10 mouse cellular contexts compared by ENCODE assay signal in the genomic region with DNA sequence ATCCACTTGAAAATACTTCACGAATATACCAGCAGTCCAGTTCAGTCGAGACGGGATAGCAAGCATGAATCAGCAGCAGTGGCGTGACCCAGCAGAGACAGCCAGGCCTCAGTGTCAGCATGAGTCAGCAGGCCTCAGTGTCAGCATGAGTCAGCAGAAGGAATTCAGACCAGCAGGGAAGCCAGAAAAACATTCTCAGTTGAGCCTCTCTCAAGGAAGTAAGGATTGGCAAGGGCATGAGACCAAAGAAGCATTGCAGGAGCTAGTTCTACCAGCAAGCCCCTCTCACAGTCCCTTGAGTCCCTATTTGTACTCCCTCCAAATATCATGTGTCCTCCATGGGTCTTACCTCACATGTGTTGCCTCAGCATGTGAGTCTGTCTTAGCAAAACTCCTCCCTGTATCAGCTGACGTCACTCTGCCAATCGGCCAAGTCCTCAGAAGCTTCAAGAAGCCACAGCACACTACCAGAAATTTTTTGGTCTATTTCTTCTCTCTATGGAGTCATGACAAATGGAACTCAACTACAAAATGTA. TPM values are rescaled to one million over a fixed set of nuclear protein-coding genes. Genes with fewer than 3 reads are reported as not detected.
DNase-seq lines count a peak whose midpoint lies in the region; ATAC-seq lines count a peak whose summit lies in the region.
"Had no signal": no experiment of that assay in that cellular context is flagged by ENCODE, and none has a peak within 500 bp of the region (broad histone marks: within the 10 kb centered on the region; RNA-seq: fewer than 3 reads in every experiment).

No protein-coding gene starts in this region.

- H3K4me2 ChIP-seq in liver, embryonic 11.5 days = peak overlapping the region; percentile 22
- H3K4me2 ChIP-seq in midbrain, embryonic 14.5 days (ENCODE audit: low read length) = no peak overlapping the region
- H3K4me2 ChIP-seq: midbrain, embryonic 12.5 days had no signal

- 53% methylated on average over 6 of the region's 6 CpGs for WGBS in liver, embryonic 11.5 days
- WGBS in midbrain, embryonic 14.5 days = 83% methylated on average over 6 of the region's 6 CpGs

- no peaks in the 10 kb centered on the region for H3K27me3 ChIP-seq in liver, embryonic 11.5 days (replicated peaks; ENCODE audit: control insufficient read depth, insufficient read depth, low read length)
- H3K27me3 ChIP-seq in midbrain, embryonic 14.5 days (ENCODE audit: control insufficient read depth, insufficient read depth, low read length) = no peaks in the 10 kb centered on the region
- H3K27me3 ChIP-seq: midbrain, embryonic 12.5 days had no signal

- no peak overlapping the region for H3K4me3 ChIP-seq in liver, embryonic 11.5 days (ENCODE audit: low read depth, low read length)
- no peak overlapping the region for H3K4me3 ChIP-seq in midbrain, embryonic 14.5 days (replicated peaks; ENCODE audit: low read depth, low read length)
- H3K4me3 ChIP-seq: erythroblast, embryonic 14.5 days; midbrain, embryonic 12.5 days had no signal

- peaks cover 6% of the 10 kb centered on the region for H3K4me1 ChIP-seq in liver, embryonic 11.5 days (replicated peaks; ENCODE audit: control insufficient read depth, insufficient read depth, low read length)
- no peaks in the 10 kb centered on the region for H3K4me1 ChIP-seq in midbrain, embryonic 14.5 days (ENCODE audit: control insufficient read depth, insufficient read depth, low read length)
- H3K4me1 ChIP-seq: midbrain, embryonic 12.5 days had no signal

- peak overlapping the region; percentile 14; the same call in 1 of the 2 replicates for H3K9ac ChIP-seq in liver, embryonic 11.5 days (ENCODE audit: low read depth, low read length)
- no peak overlapping the region for H3K9ac ChIP-seq in midbrain, embryonic 14.5 days (replicated peaks; ENCODE audit: low read length)
- H3K9ac ChIP-seq: midbrain, embryonic 12.5 days had no signal

- peak overlapping the region; percentile 78 for H3K27ac ChIP-seq in liver, embryonic 11.5 days (ENCODE audit: low read depth, low read length)
- H3K27ac ChIP-seq in midbrain, embryonic 14.5 days (replicated peaks; ENCODE audit: low read depth, low read length) = no peak overlapping the region
- H3K27ac ChIP-seq: midbrain, embryonic 12.5 days had no signal

- H3K36me3 ChIP-seq in liver, embryonic 11.5 days (ENCODE audit: control insufficient read depth, insufficient read depth, low read length) = no peaks in the 10 kb centered on the region
- no peaks in the 10 kb centered on the region for H3K36me3 ChIP-seq in midbrain, embryonic 14.5 days (ENCODE audit: control insufficient read depth, insufficient read depth, low read length)
- H3K36me3 ChIP-seq: midbrain, embryonic 12.5 days had no signal

- DNase-seq in spleen, adult 12 weeks (ENCODE audit: low spot score) = peak; percentile 72
- no peak for DNase-seq in spleen, adult 18-20 months
- DNase-seq in adrenal gland, postnatal 4 days (ENCODE audit: low spot score in 2 of 2) = peak; percentile 30
- DNase-seq in liver, embryonic 11.5 days (ENCODE audit: low spot score) = peak; percentile 55
- DNase-seq in yolk sac, embryonic 10.5 days (ENCODE audit: low spot score) = peak; percentile 79
- no peak for DNase-seq in midbrain, embryonic 14.5 days
- DNase-seq in layer of hippocampus, postnatal 10 days (ENCODE audit: low spot score in 2 of 2) = no peak

- no peaks in the 10 kb centered on the region for H3K9me3 ChIP-seq in liver, embryonic 11.5 days (ENCODE audit: control insufficient read depth, low read length)
- no peaks in the 10 kb centered on the region for H3K9me3 ChIP-seq in midbrain, embryonic 14.5 days (ENCODE audit: control insufficient read depth, low read length)
- H3K9me3 ChIP-seq: midbrain, embryonic 12.5 days had no signal

- peak; percentile 82 for ATAC-seq in liver, embryonic 11.5 days (replicated peaks; ENCODE audit: low FRiP score)
- no peak for ATAC-seq in midbrain, embryonic 14.5 days (ENCODE audit: low FRiP score, low TSS enrichment)
- ATAC-seq in monocyte, adult 5-6 weeks (replicated peaks; ENCODE audit: insufficient number of reproducible peaks, low FRiP score, low TSS enrichment, poor library complexity, severe bottlenecking) = no peak; the same call in 1 of the 2 replicates

RNA-seq across cellular contexts. Expression of a gene that starts 27.3 kb away (rescaled TPM):
- total RNA-seq in adrenal gland, postnatal 4 days (2021) = 10 to 100 TPM; 18.8 to 22.4 TPM
- polyA plus RNA-seq in liver, embryonic 11.5 days (2014; fragmentation: Nextera tagmentation; extraction: Ambion mirVana) = 10.0 and 10.4 TPM in 2 replicates
- 23.2 and 24.3 TPM in 2 replicates for polyA plus RNA-seq in midbrain, embryonic 14.5 days (2014; fragmentation: Nextera tagmentation; extraction: Ambion mirVana)
- 10 to 100 TPM; 17.0 to 18.1 TPM for total RNA-seq in layer of hippocampus, postnatal 10 days (2021)
- 22.1 to 49.2 TPM (median 38.4 TPM) in 3 replicates for total RNA-seq in monocyte, adult 5-6 weeks (2017)

Comparison
In these comparisons a context has a peak if more than half of its experiments do, and no peak if none do; other contexts are left out.
1. DNase-seq: peak in spleen, adult 12 weeks (single experiment), adrenal gland, postnatal 4 days (2 of 2), liver, embryonic 11.5 days (single experiment) and yolk sac, embryonic 10.5 days (single experiment); none in spleen, adult 18-20 months (0 of 2), midbrain, embryonic 14.5 days (single experiment) and layer of hippocampus, postnatal 10 days (0 of 2).